Mouse (Mus musculus) kidney, postnatal 25 days (tissue): ENCODE measurements at regions not wholly inside any gene's neighbourhood (a gene's known extent, or its start where the extent isn't known, plus 50 kb on each side); places are given as distances from the start of the nearest gene placed in this dataset.
A peak's percentile ranks its signal among the peaks of the same experiment; 100 is the strongest.
"Not testable (repeated sequence)": the region's sequence is repeated elsewhere in the genome, so short reads cannot be mapped to it uniquely, and the experiment has no call there.

Source experiments
- DNase-seq, 2 experiments: peaks; one replicate each; pipeline ENCODE4 v3.0.0; 2021; ENCODE audit warnings: mixed read lengths in 2 of 2

- DNase-seq: no peak
These were observed 87.5 kb upstream of the Ppp2r2d start for GRCm38 (mm10) chr7:138758386-138758785.

- no peak for DNase-seq
These were observed 97.4 kb upstream of the Ppp2r2d start for GRCm38 (mm10) chr7:138748442-138748841.

- no peak for DNase-seq
These were observed 99.3 kb upstream of the Ppp2r2d start for GRCm38 (mm10) chr7:138746616-138747015.

GRCm38 (mm10) chr7:138742516-138742845 lies 103.4 kb upstream of the Ppp2r2d start:
- no peak for DNase-seq

GRCm38 (mm10) chr7:138741816-138742515 lies 103.9 kb upstream of the Ppp2r2d start:
- DNase-seq: no peak

DNA sequence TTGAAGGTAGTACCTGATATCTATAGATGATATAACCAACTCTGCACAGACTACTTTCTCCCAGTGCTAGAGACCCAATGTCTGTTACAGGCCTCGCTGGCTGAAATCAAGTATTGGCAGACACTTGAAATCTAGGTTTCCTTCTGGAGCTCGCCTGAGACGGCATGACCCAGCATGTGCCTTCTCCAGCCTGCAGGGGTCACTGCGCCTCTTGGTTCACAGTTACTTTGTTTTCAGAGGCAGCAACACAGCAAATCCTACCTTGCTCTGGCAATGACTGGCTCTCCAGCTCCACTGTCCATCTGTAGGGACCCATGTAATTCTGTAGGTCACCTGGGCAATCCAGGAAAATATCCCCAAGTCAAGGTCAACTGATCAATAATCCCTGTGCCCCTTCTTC lies 111.6 kb upstream of the Ppp2r2d start:
- peak in 1 of 2 experiments; percentile 51 for DNase-seq

DNA sequence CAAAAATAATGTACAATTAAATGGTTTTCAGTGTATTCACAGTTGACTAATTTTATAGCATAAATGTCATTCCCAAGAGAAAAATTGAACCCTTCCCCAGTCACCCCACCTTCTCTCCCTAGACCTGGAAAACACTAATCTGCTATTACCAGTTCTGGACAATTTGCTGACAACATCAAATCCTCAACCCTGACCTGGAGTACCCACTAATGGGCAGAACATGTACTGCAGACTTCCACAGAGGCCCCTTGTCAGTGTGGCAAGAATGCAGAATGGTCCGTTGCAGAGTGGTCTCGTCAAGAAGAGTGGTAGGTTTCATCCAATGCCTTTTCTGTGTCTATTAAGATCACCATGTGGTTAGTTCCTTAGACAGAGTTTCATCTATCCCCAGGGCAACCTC lies 121.0 kb upstream of the Ppp2r2d start:
- DNase-seq: peak in 1 of 2 experiments; percentile 16

GRCm38 (mm10) chr7:138719608-138720007 lies 126.3 kb upstream of the Ppp2r2d start:
- no peak for DNase-seq

DNA sequence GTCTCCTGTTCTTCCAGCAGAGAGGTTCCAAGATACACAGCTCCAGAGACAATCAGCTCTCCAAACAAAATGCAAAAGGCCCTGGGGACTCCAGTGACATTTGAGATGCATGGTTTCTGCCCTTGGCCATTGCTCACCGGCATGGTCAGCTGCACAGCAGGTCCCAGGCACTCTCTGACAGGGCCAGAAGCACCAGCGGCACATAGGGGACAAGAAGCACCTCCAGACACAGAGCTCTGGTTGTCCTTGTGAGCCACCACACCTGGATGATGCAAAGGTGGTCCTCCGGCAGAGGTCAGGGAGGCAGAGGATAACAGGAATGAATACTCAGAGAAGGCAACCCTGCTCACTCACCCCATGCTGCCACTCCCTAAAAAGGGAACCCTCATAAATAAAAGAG lies 126.8 kb upstream of the Ppp2r2d start:
- DNase-seq: no peak

DNA sequence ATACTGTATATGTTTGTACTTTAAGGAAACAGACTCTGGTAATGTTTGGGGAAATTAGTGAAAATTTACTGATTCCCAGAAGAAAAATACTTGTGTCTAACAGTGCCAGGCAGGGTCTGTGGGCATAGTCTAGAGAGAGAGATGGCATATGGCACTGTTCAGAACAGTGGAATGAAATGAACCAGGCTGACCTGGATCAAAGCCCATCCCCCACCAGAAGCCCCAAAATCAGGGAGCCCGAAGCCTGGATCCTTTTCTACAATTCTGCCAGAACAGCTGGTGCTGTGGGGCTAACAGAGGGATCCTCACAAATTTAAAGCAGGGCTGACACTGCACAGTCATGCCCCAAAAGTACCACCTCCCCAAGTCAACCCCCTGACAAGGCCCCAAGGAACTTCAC lies 131.1 kb upstream of the Ppp2r2d start:
- no peak for DNase-seq

GRCm38 (mm10) chr7:138708373-138708772 lies 137.5 kb upstream of the Ppp2r2d start:
- no peak for DNase-seq

DNA sequence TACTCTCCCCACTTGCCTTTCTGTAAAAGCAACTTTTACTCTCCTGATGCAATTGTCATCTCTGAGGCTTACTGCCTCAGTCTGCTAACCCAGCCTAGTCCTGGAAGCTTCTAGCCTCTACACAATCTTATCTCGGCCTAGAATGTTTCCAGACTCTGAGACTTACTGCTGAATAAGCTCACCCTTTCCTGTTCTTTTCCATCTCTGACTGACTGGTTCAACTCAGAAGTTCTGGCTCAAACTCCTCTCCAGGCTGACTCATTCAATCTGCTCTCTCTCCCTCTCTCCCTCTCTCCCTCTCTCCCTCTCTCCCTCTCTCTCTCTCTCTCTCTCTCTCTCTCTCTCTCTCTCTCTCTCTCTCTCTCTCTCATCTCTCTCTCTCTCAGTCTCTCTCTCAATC lies 146.3 kb upstream of the Ppp2r2d start:
- DNase-seq: not testable (repeated sequence)

GRCm38 (mm10) chr7:138682161-138682560 lies 163.7 kb upstream of the Ppp2r2d start:
- no peak for DNase-seq

DNA sequence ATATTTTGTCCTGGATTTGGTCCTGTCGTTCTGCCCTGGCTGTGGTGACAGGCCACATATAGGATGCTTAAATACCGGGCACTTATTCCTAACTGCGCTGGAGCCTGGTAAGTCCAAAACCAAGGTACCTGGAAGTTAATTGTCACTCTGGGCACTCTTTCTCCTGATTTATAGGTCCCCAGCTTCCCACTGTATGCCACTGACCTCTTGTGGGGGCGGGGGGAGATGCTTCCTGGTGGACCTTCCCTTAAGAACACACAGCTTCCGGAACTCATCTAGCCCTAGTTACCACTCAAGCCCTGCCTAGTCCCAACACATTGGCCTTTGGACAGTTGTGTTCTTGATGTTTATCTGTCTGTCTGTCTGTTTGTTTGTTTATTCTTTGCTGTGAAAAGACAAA lies 165.3 kb upstream of the Ppp2r2d start:
- no peak for DNase-seq

- DNase-seq: peak; percentile 21 to 60
These were observed 166.3 kb upstream of the Ppp2r2d start for GRCm38 (mm10) chr7:138679575-138679974.

GRCm38 (mm10) chr7:138672959-138673358 lies 172.9 kb upstream of the Ppp2r2d start:
- no peak for DNase-seq

- DNase-seq: no peak
These were observed 177.5 kb upstream of the Ppp2r2d start for GRCm38 (mm10) chr7:138668337-138668736.

DNA sequence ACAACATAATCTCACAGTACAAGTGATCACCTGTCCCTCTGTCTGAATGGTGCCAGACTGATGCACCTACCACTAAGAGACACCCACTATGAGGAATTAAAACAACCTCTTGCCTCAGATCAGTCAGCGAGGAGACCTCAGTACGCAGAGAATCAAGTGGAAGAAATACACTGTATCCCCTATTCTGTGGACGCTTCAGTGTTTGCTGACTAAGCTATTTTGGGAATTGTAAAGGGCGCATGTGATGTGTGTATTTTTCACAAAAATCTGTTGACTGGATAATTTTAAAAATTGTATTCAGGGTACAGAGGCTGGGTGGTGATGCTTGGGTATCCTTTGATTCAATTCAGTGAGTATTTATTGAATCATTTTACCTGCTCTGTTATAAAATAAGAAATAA lies 185.8 kb upstream of the Ppp2r2d start:
- DNase-seq: no peak

GRCm38 (mm10) chr7:138657521-138657920 lies 188.4 kb upstream of the Ppp2r2d start:
- peak; percentile 55 to 68 for DNase-seq

GRCm38 (mm10) chr7:138657076-138657475 lies 188.8 kb upstream of the Ppp2r2d start:
- no peak for DNase-seq

DNA sequence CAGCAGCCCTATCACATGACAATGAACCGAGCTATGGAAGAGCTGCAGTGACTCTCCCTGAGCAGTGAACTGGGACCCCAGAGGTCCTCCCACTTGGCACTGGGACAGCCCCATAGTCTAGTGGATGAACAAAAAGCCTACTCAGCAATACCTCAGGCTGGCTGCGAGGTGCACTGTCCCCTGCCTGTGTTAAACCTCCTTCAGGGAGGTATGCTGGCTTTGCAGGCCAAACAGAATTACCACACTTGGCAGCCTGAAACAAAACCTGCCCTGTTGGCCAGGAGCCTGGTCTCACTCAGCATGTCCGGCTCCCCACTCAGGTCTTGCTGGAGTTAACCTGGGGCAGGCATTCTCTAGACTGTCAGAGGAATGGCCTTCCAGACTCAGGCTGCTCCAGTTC lies 189.9 kb upstream of the Ppp2r2d start:
- DNase-seq: peak; percentile 76 to 88

DNA sequence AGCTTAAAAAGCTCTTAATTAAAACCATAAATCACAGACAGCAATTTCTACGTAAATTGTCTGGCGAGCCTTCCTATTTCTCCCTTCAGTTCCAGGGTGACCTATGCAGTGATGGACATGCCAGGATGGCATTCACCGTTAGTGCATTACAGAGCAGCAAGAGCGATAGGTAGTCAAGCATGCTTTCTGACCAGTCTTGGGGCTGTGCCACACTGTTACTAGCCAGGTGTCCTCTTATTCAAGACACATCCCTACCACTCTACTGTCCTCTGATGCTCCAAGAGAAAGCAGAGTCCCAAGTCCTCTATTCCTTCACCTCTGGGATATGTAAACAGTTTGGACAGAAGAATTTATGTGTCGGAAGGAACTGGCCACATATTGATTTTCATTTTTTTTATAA lies 194.9 kb upstream of the Ppp2r2d start:
- no peak for DNase-seq

DNA sequence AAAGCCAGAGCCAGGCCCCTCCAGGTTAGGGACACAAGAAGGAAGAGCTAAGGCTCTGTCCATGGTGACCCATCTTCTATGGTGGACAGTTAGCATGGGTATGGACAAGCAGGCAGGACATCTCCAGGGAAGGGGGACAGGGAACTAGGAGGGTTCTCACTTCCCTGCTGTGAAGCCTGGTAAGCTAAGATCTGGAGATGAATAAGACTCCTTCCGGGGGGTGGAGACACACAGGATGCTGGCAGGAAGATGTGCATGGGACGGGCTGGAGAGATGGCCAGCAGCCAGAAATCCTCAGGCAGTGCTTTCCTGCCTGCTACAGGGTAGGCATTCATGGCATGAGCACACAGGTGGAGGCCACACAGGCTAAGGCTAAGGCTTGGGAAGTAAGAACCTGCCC lies 198.2 kb upstream of the Ppp2r2d start:
- no peak for DNase-seq

GRCm38 (mm10) chr7:138640492-138641165 lies 205.2 kb upstream of the Ppp2r2d start:
- no peak for DNase-seq

DNA sequence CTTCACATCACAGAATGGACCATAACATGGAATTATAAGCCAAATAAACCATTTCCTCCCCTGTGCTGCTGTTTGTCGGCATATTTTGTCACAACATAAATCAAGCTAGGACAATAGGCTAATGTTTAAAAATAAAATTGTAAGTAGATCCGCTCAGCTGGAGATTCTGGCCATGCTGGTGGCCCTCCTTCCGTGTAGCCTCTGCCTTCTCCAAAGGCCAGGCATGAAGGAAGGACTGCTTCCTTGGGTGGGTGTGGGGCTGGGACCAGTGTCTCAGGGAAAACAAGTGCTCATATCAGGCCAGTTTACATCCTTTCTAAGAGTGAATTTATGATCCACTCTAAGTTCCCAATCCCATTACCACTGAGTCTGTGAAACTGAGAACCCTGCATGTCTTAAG lies 206.3 kb upstream of the Ppp2r2d start:
- DNase-seq: no peak
